Mouse (Mus musculus): ENCODE measurements around the gene Ciapin1.

GRCm38 (mm10) chr8:94825170-94825569 is 13.0 kb downstream of the Ciapin1 start:
- TF ChIP-seq EP300 (IDR thresholded peaks at IDR 0.05; ENCODE audit: low read depth): no peak
- no peak for TF ChIP-seq CTCF (IDR thresholded peaks at IDR 0.05; ENCODE audit: low read depth)

Measured in heart, postnatal 0 days (tissue).